Mouse (Mus musculus): Measurements from ENCODE around the gene Sult1c1.
"Not testable (repeated sequence)": the region's sequence is repeated elsewhere in the genome, so short reads cannot be mapped to it uniquely, and the experiment has no call there.

Sult1c1 gene

GRCm38 (mm10) chr17:53990574-53990973 lies at the start of gene Sult1c1:
TSS of gene Sult1c1 (minus strand) at chr17:53990674.
- no peak for DNase-seq

DNA sequence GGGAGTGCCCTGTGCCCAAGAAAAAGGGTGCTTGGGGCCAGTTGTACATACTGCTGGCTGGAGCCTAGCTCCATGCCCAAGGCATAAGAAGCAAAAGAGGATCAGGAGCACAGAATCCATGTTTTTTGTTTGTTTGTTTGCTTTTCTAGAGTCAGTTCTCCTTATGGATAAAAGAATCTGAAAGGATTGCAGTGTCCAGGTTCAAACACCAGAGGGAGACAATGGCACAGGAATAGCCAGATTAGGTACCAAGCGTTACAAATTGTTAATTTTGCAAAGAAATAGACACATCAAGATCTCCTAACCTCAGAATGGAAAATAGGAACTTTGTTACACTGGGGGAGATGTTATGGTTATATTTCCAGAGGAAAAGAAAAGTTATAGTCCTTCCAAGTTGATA lies 23.7 kb upstream of the Sult1c1 start:
- peak; percentile 41 for DNase-seq

GRCm38 (mm10) chr17:54011196-54011595 lies 20.7 kb upstream of the Sult1c1 start:
- DNase-seq = no peak

- not testable (repeated sequence) for DNase-seq
These were observed 20.1 kb upstream of the Sult1c1 start for GRCm38 (mm10) chr17:54010536-54010935.

- DNase-seq = no peak
These were observed 13.0 kb upstream of the Sult1c1 start for GRCm38 (mm10) chr17:54003522-54003921.

- no peak for DNase-seq
These were observed 16.9 kb downstream of the Sult1c1 start for GRCm38 (mm10) chr17:53973606-53974005.

GRCm38 (mm10) chr17:53941569-53942162 lies 48.8 kb downstream of the Sult1c1 start:
- peak; percentile 15 for DNase-seq

GRCm38 (mm10) chr17:53940726-53941125 lies 49.7 kb downstream of the Sult1c1 start:
- DNase-seq = no peak
